Mouse (Mus musculus): ENCODE results near the gene Kpnb1. TPM values are rescaled to one million over a fixed set of nuclear protein-coding genes. Genes with fewer than 3 reads are reported as not detected.

Gene Kpnb1
- total RNA-seq, 2 experiments from 2014 or later, result 46.2 to 52.3 TPM

DNA sequence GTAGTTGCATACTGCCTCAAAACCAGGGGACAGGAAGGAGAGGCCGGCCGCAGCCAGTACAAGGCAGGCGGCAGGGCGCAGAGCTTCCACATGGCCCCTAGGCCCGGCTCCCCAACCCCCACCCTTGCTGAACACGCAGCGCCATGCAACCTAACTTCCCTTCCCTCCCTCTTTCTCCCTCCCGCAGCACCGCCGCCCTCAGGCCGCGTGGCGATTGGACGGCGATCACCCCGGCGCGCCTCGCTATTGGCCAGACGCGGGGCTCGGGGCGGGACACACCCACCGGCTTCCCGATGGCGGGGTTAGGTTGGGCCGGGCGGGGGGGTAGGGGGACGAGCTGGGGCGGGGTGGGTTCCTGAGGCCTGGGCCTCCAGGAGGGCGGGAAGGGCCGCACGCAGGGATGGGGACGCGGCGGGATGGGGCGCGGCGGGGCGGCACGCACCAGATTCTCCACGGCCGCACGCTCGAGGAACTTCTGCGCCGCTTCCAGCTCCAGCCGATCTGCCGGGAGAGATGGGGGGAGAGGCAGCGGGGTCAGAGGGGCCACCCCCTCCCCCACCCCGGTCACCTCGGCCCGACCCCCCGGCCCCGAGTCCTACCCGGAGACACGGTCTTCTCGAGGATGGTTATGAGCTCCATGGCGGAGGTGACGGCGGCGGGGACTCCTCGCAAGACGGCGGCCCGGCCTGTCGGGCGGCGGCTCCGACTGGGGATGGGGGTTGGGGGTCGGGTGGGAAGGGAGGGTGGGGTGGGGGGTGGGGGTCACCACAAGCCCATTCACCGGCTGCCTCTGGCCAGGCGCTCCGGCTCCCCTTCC is 526 bp downstream of the Kpnb1 start:
- intact Hi-C loops (cut with DNase I), result no loop called here
- DNase-seq, result peak; percentile 95 to 96

- DNase-seq, result no peak
- intact Hi-C loops (cut with DNase I), result no loop called here
Observed at GRCm38 (mm10) chr11:97185704-97186614, 1.7 kb downstream of the Kpnb1 start.

GRCm38 (mm10) chr11:97184875-97185274 is 2.8 kb downstream of the Kpnb1 start:
- intact Hi-C loops (cut with DNase I), result no loop called here
- no peak for DNase-seq

GRCm38 (mm10) chr11:97182446-97182845 is 5.2 kb downstream of the Kpnb1 start:
- no peak for DNase-seq
- intact Hi-C loops (cut with DNase I), result no loop called here

GRCm38 (mm10) chr11:97181061-97181460 is 6.6 kb downstream of the Kpnb1 start:
- DNase-seq, result no peak
- intact Hi-C loops (cut with DNase I), result no loop called here

GRCm38 (mm10) chr11:97178198-97178597 is 9.5 kb downstream of the Kpnb1 start:
- no peak for DNase-seq
- intact Hi-C loops (cut with DNase I), result no loop called here

GRCm38 (mm10) chr11:97176851-97177250 is 10.8 kb downstream of the Kpnb1 start:
- intact Hi-C loops (cut with DNase I), result loop anchor here (2.0 kb wide), 1 partner anchor 76 kb away; no protein-coding TSS in a partner anchor
- DNase-seq, result no peak

- intact Hi-C loops (cut with DNase I), result no loop called here
Observed at GRCm38 (mm10) chr11:97175499-97175898, 12.2 kb downstream of the Kpnb1 start.

DNA sequence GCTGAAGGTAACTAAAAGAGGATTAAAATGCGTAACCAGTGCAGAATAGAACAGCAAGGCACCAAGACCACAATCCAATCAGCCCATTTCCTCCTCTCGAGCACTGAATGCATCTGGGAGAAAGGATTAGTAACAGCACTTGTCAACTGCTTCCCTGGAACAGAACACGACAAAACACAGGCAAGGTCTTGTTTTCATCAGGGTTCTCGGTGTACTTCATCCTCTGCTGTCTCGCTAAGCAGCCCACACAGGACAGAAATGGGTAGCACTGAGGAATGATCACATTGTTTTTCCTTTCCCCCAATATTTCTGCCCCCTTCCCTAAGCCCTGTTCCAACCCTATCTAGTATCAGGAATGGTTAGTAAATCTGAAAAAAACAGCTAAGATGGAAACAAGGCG is 27.3 kb downstream of the Kpnb1 start:
- DNase-seq, result no peak
- intact Hi-C loops (cut with DNase I), result no loop called here

More at GRCm38 (mm10) chr11:97175499-97175898, 12.2 kb downstream of the Kpnb1 start:
- DNase-seq, result no peak

- DNase-seq, result no peak
- intact Hi-C loops (cut with DNase I), result no loop called here
Observed at GRCm38 (mm10) chr11:97156999-97157398, 30.7 kb downstream of the Kpnb1 start.

- intact Hi-C loops (cut with DNase I), result no loop called here
- DNase-seq, result no peak
Observed at GRCm38 (mm10) chr11:97152662-97153287, 34.9 kb downstream of the Kpnb1 start.

- peak; percentile 22 to 38 for DNase-seq
- intact Hi-C loops (cut with DNase I), result no loop called here
Observed at GRCm38 (mm10) chr11:97152023-97152426, 35.7 kb downstream of the Kpnb1 start.

GRCm38 (mm10) chr11:97151343-97151801 is 36.3 kb downstream of the Kpnb1 start, which contains the start of gene Tbkbp1:
Gene Tbkbp1, minus strand, starts transcription at chr11:97151495.
- peak; percentile 30 to 37 for DNase-seq
- intact Hi-C loops (cut with DNase I), result no loop called here

- intact Hi-C loops (cut with DNase I), result no loop called here
- DNase-seq, result peak; percentile 19 to 49
Observed at GRCm38 (mm10) chr11:97150411-97151330, 37.0 kb downstream of the Kpnb1 start.

DNA sequence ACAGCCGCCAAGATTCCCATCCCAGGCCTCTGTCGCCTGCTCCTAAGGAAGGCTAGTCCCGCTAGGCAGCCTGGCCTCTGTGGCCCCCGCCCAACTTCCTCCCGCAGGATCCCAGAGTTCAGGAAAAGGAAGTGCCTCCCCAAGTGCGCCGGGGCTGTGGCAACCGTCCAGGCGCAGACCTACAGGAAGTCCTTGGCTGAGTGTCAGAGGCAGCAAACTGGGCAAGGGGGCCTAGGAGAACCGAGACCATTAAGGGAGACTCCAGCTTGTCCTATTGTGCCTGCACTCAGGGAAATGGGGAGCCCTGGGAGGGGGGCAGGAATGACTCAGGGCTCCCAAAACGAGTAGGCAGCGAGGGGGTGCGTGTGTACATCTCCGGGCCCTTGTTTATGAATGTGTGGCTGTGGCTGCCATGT is 37.7 kb downstream of the Kpnb1 start:
- intact Hi-C loops (cut with DNase I), result loop anchor here (5.0 kb wide), 1 partner anchor 948 kb away; no protein-coding TSS in a partner anchor
- DNase-seq, result peak; percentile 71 to 78

DNA sequence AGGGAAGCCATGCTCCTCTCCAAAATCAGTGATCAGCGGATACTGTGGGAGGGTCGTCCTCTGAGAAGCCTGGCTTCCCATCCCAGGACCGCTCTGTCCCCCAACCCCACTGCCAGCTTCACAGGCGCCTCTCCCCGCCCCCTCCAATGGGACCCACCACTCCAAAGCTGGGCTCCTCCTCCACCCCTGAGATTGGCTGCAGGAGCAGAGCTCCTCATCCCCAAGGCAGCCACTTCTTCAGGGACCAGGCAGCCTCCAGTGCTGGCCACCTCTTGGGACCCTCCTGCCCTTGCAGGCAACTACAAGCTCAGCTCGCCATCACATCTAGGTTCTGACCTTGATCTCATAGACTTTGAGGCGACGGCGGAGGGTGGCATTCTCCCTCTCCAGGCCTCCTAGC is 38.7 kb downstream of the Kpnb1 start:
- DNase-seq, result no peak
- intact Hi-C loops (cut with DNase I), result loop anchor here (5.0 kb wide), 1 partner anchor 947 kb away; no protein-coding TSS in a partner anchor

DNA sequence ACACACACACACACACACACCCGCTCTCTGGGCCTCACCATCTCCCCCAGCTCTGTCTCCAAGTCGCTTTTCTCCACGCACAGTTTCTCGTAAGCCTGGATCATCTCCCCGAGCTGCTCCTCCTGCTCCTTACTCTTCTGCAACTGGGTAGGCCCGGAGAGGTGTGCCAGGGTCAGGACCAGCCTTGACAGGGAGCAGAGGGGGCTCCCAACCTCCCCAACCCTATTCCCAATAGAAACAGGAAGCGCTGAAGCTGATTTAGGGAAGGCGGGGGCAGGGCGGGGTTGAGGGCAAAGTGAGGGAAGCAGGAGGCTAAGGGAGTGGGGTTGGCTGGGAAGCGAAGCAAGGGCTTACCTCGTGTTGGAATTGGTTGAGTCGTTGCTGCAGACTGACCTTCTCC is 39.1 kb downstream of the Kpnb1 start:
- intact Hi-C loops (cut with DNase I), result loop anchor here (5.0 kb wide), 1 partner anchor 946 kb away; no protein-coding TSS in a partner anchor
- DNase-seq, result no peak

GRCm38 (mm10) chr11:97147333-97147732 is 40.3 kb downstream of the Kpnb1 start:
- no peak for DNase-seq
- intact Hi-C loops (cut with DNase I), result loop anchor here (2.0 to 5.0 kb wide), 2 partner anchors 47 to 945 kb away; no protein-coding TSS in a partner anchor

- intact Hi-C loops (cut with DNase I), result loop anchor here (2.0 to 5.0 kb wide), 2 partner anchors 46 to 944 kb away; no protein-coding TSS in a partner anchor
Observed at GRCm38 (mm10) chr11:97146724-97147123, 41.0 kb downstream of the Kpnb1 start.

More at GRCm38 (mm10) chr11:97146724-97147123, 41.0 kb downstream of the Kpnb1 start:
- DNase-seq, result peak; percentile 59 to 74
